In the genomic region with DNA sequence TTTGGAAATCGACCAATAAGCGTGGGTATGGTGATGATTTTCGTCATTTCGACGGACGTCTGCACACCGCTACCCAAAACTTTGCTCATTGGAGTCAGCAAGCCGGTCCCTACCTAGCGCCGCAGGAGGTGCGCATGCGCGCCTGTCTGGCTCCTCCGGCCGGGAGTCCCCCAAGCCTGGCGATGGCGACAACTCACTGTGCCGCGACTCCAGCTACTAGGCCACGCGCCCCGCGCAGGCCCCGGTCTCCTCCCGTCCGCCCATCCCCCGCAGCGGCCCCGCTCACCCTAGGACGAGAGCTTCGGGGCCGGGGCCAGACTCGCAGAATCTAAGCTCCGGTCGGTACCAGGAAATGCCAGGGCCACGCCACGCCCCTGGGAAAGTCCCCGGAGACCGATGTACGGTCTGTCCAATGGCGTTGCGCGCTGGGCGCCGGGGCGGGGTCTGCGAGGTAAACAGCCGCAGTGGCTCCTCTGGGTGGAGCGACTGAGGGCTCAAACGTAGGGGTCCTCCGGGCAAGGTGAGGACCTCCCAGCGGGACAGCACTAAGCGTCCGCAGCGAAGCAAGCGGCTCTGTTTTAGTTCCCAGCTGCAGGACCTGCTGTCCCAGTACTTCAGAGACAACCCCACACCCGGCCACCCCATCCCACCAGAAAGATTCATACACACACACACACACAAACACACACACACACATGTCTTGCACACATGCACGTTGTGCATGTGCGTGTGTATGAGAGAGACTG, we compare ENCODE assay signal across 8 mouse cellular contexts. TPM values are rescaled to one million over a fixed set of nuclear protein-coding genes. Genes with fewer than 3 reads are reported as not detected.
A peak's percentile ranks its signal among the peaks of the same experiment; 100 is the strongest.
DNase-seq lines count a peak whose midpoint lies in the region; ATAC-seq and TF ChIP-seq lines count a peak whose summit lies in the region.

No protein-coding gene starts in this region.

- peaks cover 11% of the 10 kb centered on the region for H3K4me1 ChIP-seq in ES-Bruce4 (ENCODE audit: control insufficient read depth, insufficient read depth, low read length)
- H3K4me1 ChIP-seq in forebrain, embryonic 14.5 days (ENCODE audit: control insufficient read depth, insufficient read depth, low read length): peaks cover 3% of the 10 kb centered on the region; the same call in 1 of the 2 replicates
- peaks cover 24% of the 10 kb centered on the region for H3K4me1 ChIP-seq in neural tube, embryonic 15.5 days

- H3K27me3 ChIP-seq in ES-Bruce4 (ENCODE audit: control insufficient read depth, insufficient read depth, low read length, poor library complexity, severe bottlenecking): no peaks in the 10 kb centered on the region
- H3K27me3 ChIP-seq in forebrain, embryonic 14.5 days (replicated peaks; ENCODE audit: control insufficient read depth, insufficient read depth, low read length): no peaks in the 10 kb centered on the region
- H3K27me3 ChIP-seq in neural tube, embryonic 15.5 days (replicated peaks): 0 out of 2 replicates have a peak, but pooled peaks cover 3% of the 10 kb centered on the region

- no peaks in the 10 kb centered on the region for H3K36me3 ChIP-seq in ES-Bruce4 (ENCODE audit: control insufficient read depth, insufficient read depth, low read length, poor library complexity, severe bottlenecking)
- no peaks in the 10 kb centered on the region for H3K36me3 ChIP-seq in forebrain, embryonic 14.5 days (ENCODE audit: control insufficient read depth, insufficient read depth, low read length)
- H3K36me3 ChIP-seq in neural tube, embryonic 15.5 days: no peaks in the 10 kb centered on the region

- intact Hi-C loops in heart, postnatal 14 days (cut with DNase I): no loop called here

- peak; percentile 53 for TF ChIP-seq POLR2A in ES-Bruce4 (IDR thresholded peaks at IDR 0.05; ENCODE audit: insufficient read depth, low read length)

- H3K4me3 ChIP-seq in ES-Bruce4 (ENCODE audit: low read depth, low read length): peak overlapping the region; percentile 87
- peak overlapping the region; percentile 72 for H3K4me3 ChIP-seq in forebrain, embryonic 14.5 days (ENCODE audit: low read depth, low read length)
- H3K4me3 ChIP-seq in neural tube, embryonic 15.5 days (replicated peaks): peak overlapping the region; percentile 58

- no peak for TF ChIP-seq CTCF in ES-Bruce4 (IDR thresholded peaks at IDR 0.05; ENCODE audit: low read depth, low read length)

- under 1% methylated on average over 59 of the region's 59 CpGs for WGBS in forebrain, embryonic 14.5 days
- WGBS in neural tube, embryonic 15.5 days: under 1% methylated on average over 59 of the region's 59 CpGs

- peak; percentile 99 for ATAC-seq in cerebellum, adult (ENCODE audit: insufficient number of reproducible peaks, low FRiP score, low TSS enrichment)
- peak; percentile 99 for ATAC-seq in forebrain, embryonic 14.5 days
- ATAC-seq in neural tube, embryonic 15.5 days (ENCODE audit: low FRiP score): peak; percentile 98

- DNase-seq in forebrain, embryonic 14.5 days (ENCODE audit: low spot score): peak; percentile 96
- peak; percentile 98 to 99 for DNase-seq in heart, postnatal 14 days
- DNase-seq in layer of hippocampus, adult 11-12 months (ENCODE audit: low spot score): peak; percentile 99
- DNase-seq in lung, adult 18-20 months: peak; percentile 98 to 99
- peak; percentile 97 for DNase-seq in testis, postnatal 14 days (ENCODE audit: low spot score)

- H3K27ac ChIP-seq in ES-Bruce4 (ENCODE audit: insufficient read depth, low read length): peak overlapping the region; percentile 89
- H3K27ac ChIP-seq in forebrain, embryonic 14.5 days (ENCODE audit: low read depth, low read length): peak overlapping the region; percentile 81
- H3K27ac ChIP-seq in neural tube, embryonic 15.5 days (replicated peaks): peak overlapping the region; percentile 87

- H3K9me3 ChIP-seq in ES-Bruce4 (replicated peaks; ENCODE audit: control insufficient read depth, insufficient read depth, low read length, poor library complexity, severe bottlenecking): no peaks in the 10 kb centered on the region
- H3K9me3 ChIP-seq in forebrain, embryonic 14.5 days (replicated peaks; ENCODE audit: control insufficient read depth, low read length): no peaks in the 10 kb centered on the region
- H3K9me3 ChIP-seq in neural tube, embryonic 15.5 days (replicated peaks): no peaks in the 10 kb centered on the region

- H3K4me2 ChIP-seq in forebrain, embryonic 14.5 days (ENCODE audit: low read length): peak overlapping the region; percentile 63
- H3K4me2 ChIP-seq in neural tube, embryonic 15.5 days: peak overlapping the region; percentile 72

- peak overlapping the region; percentile 93 for H3K9ac ChIP-seq in ES-Bruce4 (ENCODE audit: low read depth, poor library complexity, severe bottlenecking)
- peak overlapping the region; percentile 84 for H3K9ac ChIP-seq in forebrain, embryonic 14.5 days (ENCODE audit: low read length)
- H3K9ac ChIP-seq in neural tube, embryonic 15.5 days (replicated peaks): peak overlapping the region; percentile 66

- TF ChIP-seq EP300 in ES-Bruce4 (IDR thresholded peaks at IDR 0.05; ENCODE audit: insufficient read depth, low read depth, low read length): 0 out of 2 replicates have a peak, but pooled peaks have one; percentile 36

RNA-seq across cellular contexts. Expression of a gene that starts 6.8 kb away (rescaled TPM):
- 33.2 and 42.6 TPM in 2 replicates for polyA plus RNA-seq in ES-Bruce4 (2011; ENCODE audit: insufficient read depth, insufficient read length, low read depth, missing spikeins)
- 8.1 and 9.6 TPM in 2 replicates for polyA plus RNA-seq in forebrain, embryonic 14.5 days (2014; fragmentation: Nextera tagmentation; extraction: Ambion mirVana)
- total RNA-seq in heart, postnatal 14 days (2021): 10 to 100 TPM; 27.7 to 30.4 TPM
- 20.0 and 23.2 TPM in 2 replicates for polyA plus RNA-seq in neural tube, embryonic 15.5 days (2015; fragmentation: Nextera tagmentation; extraction: Ambion mirVana)

RNA-seq across cellular contexts. Expression of a gene that starts 53.7 kb away (rescaled TPM):
- 50.8 and 52.4 TPM in 2 replicates for polyA plus RNA-seq in ES-Bruce4 (2011; ENCODE audit: insufficient read depth, insufficient read length, low read depth, missing spikeins)
- 19.4 and 24.4 TPM in 2 replicates for polyA plus RNA-seq in forebrain, embryonic 14.5 days (2014; fragmentation: Nextera tagmentation; extraction: Ambion mirVana)
- total RNA-seq in heart, postnatal 14 days (2021): 100 to 1,000 TPM in 1 of 2 experiments, 10 to 100 TPM in 1; 93.6 to 153 TPM
- 69.2 and 82.4 TPM in 2 replicates for polyA plus RNA-seq in neural tube, embryonic 15.5 days (2015; fragmentation: Nextera tagmentation; extraction: Ambion mirVana)

Comparison
In these comparisons a context has a peak if more than half of its experiments do, and no peak if none do; other contexts are left out.
1. Peak in every context shown above with its lines: DNase-seq, ATAC-seq, H3K4me3 ChIP-seq and H3K27ac ChIP-seq.